ENCODE assay signal across 8 mouse cellular contexts in the genomic region with DNA sequence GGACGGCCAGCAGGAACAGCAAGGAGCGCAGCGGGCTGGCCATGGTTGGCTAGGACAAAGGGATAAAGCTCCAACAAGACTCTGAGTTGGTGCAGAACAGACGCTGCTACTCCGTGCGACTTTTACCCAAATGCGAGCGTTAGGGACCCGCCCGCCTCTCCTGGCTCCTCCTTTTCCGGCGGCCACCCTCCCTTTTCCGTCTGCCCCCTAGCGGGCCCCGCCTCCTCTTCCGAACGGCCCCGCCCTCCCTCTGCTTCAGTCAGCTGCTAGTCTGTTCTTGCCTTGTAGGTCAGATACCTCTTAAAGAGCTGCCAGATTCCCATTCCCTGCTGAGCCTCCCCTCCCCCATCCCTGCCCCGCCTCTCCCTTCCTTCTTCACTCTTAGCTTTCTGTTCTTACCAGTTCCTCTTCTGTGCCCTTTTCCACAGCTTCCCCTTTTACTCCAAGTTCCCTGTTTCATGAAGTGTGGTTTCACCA. TPM values are rescaled to one million over a fixed set of nuclear protein-coding genes. Genes with fewer than 3 reads are reported as not detected.
DNase-seq lines count a peak whose midpoint lies in the region; ATAC-seq and TF ChIP-seq lines count a peak whose summit lies in the region.

A gene (minus strand): TSS at position 358 of the 477 bp plus-strand sequence.

- H3K79me2 ChIP-seq in CH12.LX (replicated peaks; ENCODE audit: control insufficient read depth, extremely low read depth, insufficient read depth, poor library complexity, severe bottlenecking): peaks cover 16% of the 10 kb centered on the region

- ATAC-seq in forebrain, embryonic 13.5 days: peak; percentile 96
- peak; percentile 91 for ATAC-seq in liver, postnatal 0 days
- peak; percentile 95 for ATAC-seq in neural tube, embryonic 14.5 days (ENCODE audit: low read depth)

- no peaks in the 10 kb centered on the region for H3K27me3 ChIP-seq in CH12.LX (replicated peaks)
- H3K27me3 ChIP-seq in forebrain, embryonic 13.5 days: no peaks in the 10 kb centered on the region
- no peaks in the 10 kb centered on the region for H3K27me3 ChIP-seq in liver, postnatal 0 days (ENCODE audit: insufficient read depth, low read length)
- no peaks in the 10 kb centered on the region for H3K27me3 ChIP-seq in neural tube, embryonic 14.5 days (ENCODE audit: control insufficient read depth, insufficient read depth, low read length)

- peak; percentile 83 for TF ChIP-seq POLR2A in CH12.LX (IDR thresholded peaks at IDR 0.05; ENCODE audit: low read depth, low read length)

- peaks cover 15 to 58% of the 10 kb centered on the region in 2 experiments for H3K4me1 ChIP-seq in CH12.LX (ENCODE audit: control insufficient read depth in 1 of 2, insufficient read depth in 2 of 2)
- peaks cover 30% of the 10 kb centered on the region for H3K4me1 ChIP-seq in forebrain, embryonic 13.5 days
- H3K4me1 ChIP-seq in liver, postnatal 0 days (ENCODE audit: insufficient read depth): peaks cover 28% of the 10 kb centered on the region
- peaks cover 16% of the 10 kb centered on the region for H3K4me1 ChIP-seq in neural tube, embryonic 14.5 days (ENCODE audit: control insufficient read depth, insufficient read depth, low read length)

- H3K9me3 ChIP-seq in CH12.LX (replicated peaks; ENCODE audit: low read length): no peaks in the 10 kb centered on the region
- H3K9me3 ChIP-seq in forebrain, embryonic 13.5 days (replicated peaks): no peaks in the 10 kb centered on the region
- no peaks in the 10 kb centered on the region for H3K9me3 ChIP-seq in liver, postnatal 0 days (ENCODE audit: low read length)
- H3K9me3 ChIP-seq in neural tube, embryonic 14.5 days (ENCODE audit: control insufficient read depth, low read length): no peaks in the 10 kb centered on the region

- H3K36me3 ChIP-seq in CH12.LX (replicated peaks in 1 of 2; ENCODE audit: control insufficient read depth in 1 of 2, insufficient read depth in 1 of 2, low read length in 1 of 2): peaks cover 7 to 29% of the 10 kb centered on the region in 2 experiments
- peaks cover 29% of the 10 kb centered on the region for H3K36me3 ChIP-seq in forebrain, embryonic 13.5 days (ENCODE audit: poor library complexity, severe bottlenecking)
- peaks cover 14% of the 10 kb centered on the region for H3K36me3 ChIP-seq in liver, postnatal 0 days (replicated peaks; ENCODE audit: insufficient read depth, low read length)
- H3K36me3 ChIP-seq in neural tube, embryonic 14.5 days (ENCODE audit: control insufficient read depth, insufficient read depth, low read length): 0 out of 2 replicates have a peak, but pooled peaks cover 4% of the 10 kb centered on the region

- TF ChIP-seq EP300 in CH12.LX (IDR thresholded peaks at IDR 0.05; ENCODE audit: low read length): peak; percentile 31; the same call in 1 of the 2 replicates
- no peak for TF ChIP-seq EP300 in liver, postnatal 0 days (IDR thresholded peaks at IDR 0.05; ENCODE audit: low read depth)

- peak; percentile 75 for DNase-seq in CH12.LX (ENCODE audit: extremely low read depth)
- DNase-seq in c-Kit-positive CD71-positive TER-119-positive erythroid progenitor cells, embryonic 14.5 days (ENCODE audit: low spot score): peak; percentile 69
- DNase-seq in heart, postnatal 10 days: peak; percentile 96 to 97
- DNase-seq in large intestine, adult 2 months (ENCODE audit: low read depth, low spot score): peak; percentile 57
- DNase-seq in liver, postnatal 0 days: peak; percentile 93
- peak; percentile 97 for DNase-seq in testis, postnatal 10 days (ENCODE audit: low spot score)

- in situ Hi-C loops in CH12.LX (cut with MboI; ENCODE audit: low pct_ligation_motif_present, low pct_unique_long_range_greater_than_20kb, low sequenced_read_pairs): no loop called here

- intact Hi-C loops in heart, postnatal 10 days (cut with DNase I): loop anchor here (2.0 to 10.0 kb wide), 2 partner anchors 25 to 191 kb away; a partner anchor contains a TSS

- H3K4me3 ChIP-seq in CH12.LX (replicated peaks in 1 of 3; ENCODE audit: low read depth in 2 of 3, low read length in 2 of 3, poor library complexity in 1 of 3): peak within 1 kb of the TSS; percentile 86 to 98 (median 94)
- peak within 1 kb of the TSS; percentile 90 for H3K4me3 ChIP-seq in forebrain, embryonic 13.5 days
- H3K4me3 ChIP-seq in liver, postnatal 0 days (ENCODE audit: low read depth, low read length): peak within 1 kb of the TSS; percentile 87
- peak within 1 kb of the TSS; percentile 81 for H3K4me3 ChIP-seq in neural tube, embryonic 14.5 days (ENCODE audit: low read depth, low read length)

- WGBS in forebrain, embryonic 13.5 days: under 1% methylated on average over 19 of the region's 19 CpGs
- under 1% methylated on average over 19 of the region's 19 CpGs for WGBS in large intestine, adult 2 months
- 0% methylated on average over 18 of the region's 19 CpGs for WGBS in liver, postnatal 0 days (ENCODE audit: insufficient replicate concordance)
- WGBS in neural tube, embryonic 14.5 days: 1% methylated on average over 19 of the region's 19 CpGs

- H3K27ac ChIP-seq in CH12.LX (ENCODE audit: insufficient read depth, low read depth): peak within 1 kb of the TSS; percentile 59
- peak within 1 kb of the TSS; percentile 88 for H3K27ac ChIP-seq in forebrain, embryonic 13.5 days
- peak within 1 kb of the TSS; percentile 91 for H3K27ac ChIP-seq in liver, postnatal 0 days (ENCODE audit: low read depth)
- peak within 1 kb of the TSS; percentile 76 for H3K27ac ChIP-seq in neural tube, embryonic 14.5 days (ENCODE audit: low read depth, low read length)

- peak within 1 kb of the TSS; percentile 87 for H3K4me2 ChIP-seq in CH12.LX (ENCODE audit: insufficient read depth, low read depth, poor library complexity, severe bottlenecking)
- H3K4me2 ChIP-seq in forebrain, embryonic 13.5 days: peak within 1 kb of the TSS; percentile 87
- peak within 1 kb of the TSS; percentile 82 for H3K4me2 ChIP-seq in liver, postnatal 0 days (ENCODE audit: low read depth, low read length)
- H3K4me2 ChIP-seq in neural tube, embryonic 14.5 days (ENCODE audit: low read depth, low read length): peak within 1 kb of the TSS; percentile 72

- H3K9ac ChIP-seq in CH12.LX (ENCODE audit: insufficient read depth, low read depth): peak within 1 kb of the TSS; percentile 84
- H3K9ac ChIP-seq in forebrain, embryonic 13.5 days: peak within 1 kb of the TSS; percentile 89
- peak within 1 kb of the TSS; percentile 80 for H3K9ac ChIP-seq in liver, postnatal 0 days (replicated peaks)
- H3K9ac ChIP-seq in neural tube, embryonic 14.5 days (replicated peaks; ENCODE audit: low read depth, low read length): peak within 1 kb of the TSS; percentile 84

- dilution Hi-C loops in CH12.LX (cut with MboI; ENCODE audit: extremely low pct_ligation_motif_present, extremely low pct_unique_long_range_greater_than_20kb, low sequenced_read_pairs): no loop called here

- no peak for TF ChIP-seq CTCF in CH12.LX (conservative IDR thresholded peaks at IDR 0.05 in 1 of 2, IDR thresholded peaks at IDR 0.05 in 1 of 2; ENCODE audit: low read depth in 2 of 2, low read length in 2 of 2)
- peak; percentile 54 for TF ChIP-seq CTCF in liver, postnatal 0 days (IDR thresholded peaks at IDR 0.05; ENCODE audit: low read depth)

- no peak for TF ChIP-seq RAD21 in CH12.LX (IDR thresholded peaks at IDR 0.05; ENCODE audit: low read depth, low read length)

TF ChIP-seq in CH12.LX, 34 proteins besides CTCF, POLR2A, EP300 and RAD21:
- no peak for TF ChIP-seq RCOR1 (conservative IDR thresholded peaks at IDR 0.05; ENCODE audit: low read depth, low read length)
- TF ChIP-seq MEF2A (IDR thresholded peaks at IDR 0.05; ENCODE audit: borderline replicate concordance, low read depth, low read length): peak; percentile 32
- peak; percentile 46; the same call in 1 of the 2 replicates for TF ChIP-seq HCFC1 (IDR thresholded peaks at IDR 0.05; ENCODE audit: low read depth, low read length)
- no peak for TF ChIP-seq ZNF384 (IDR thresholded peaks at IDR 0.05; ENCODE audit: low read depth, low read length)
- TF ChIP-seq MAZ (IDR thresholded peaks at IDR 0.05; ENCODE audit: low read depth, low read length): 0 out of 2 replicates have a peak, but pooled peaks have one; percentile 50
- TF ChIP-seq TBP (conservative IDR thresholded peaks at IDR 0.05; ENCODE audit: low read depth, low read length): 0 out of 2 replicates have a peak, but pooled peaks have one; percentile 54
- 0 out of 2 replicates have a peak, but pooled peaks have one; percentile 15 for TF ChIP-seq IRF4 (IDR thresholded peaks at IDR 0.05; ENCODE audit: low read depth, low read length)
- TF ChIP-seq ETS1 (conservative IDR thresholded peaks at IDR 0.05; ENCODE audit: low read depth, low read length): peak; percentile 15; the same call in 1 of the 2 replicates
- peak; percentile 80 for TF ChIP-seq NELFE (IDR thresholded peaks at IDR 0.05; ENCODE audit: low read depth, low read length)
- no peak; the same call in 1 of the 2 replicates for TF ChIP-seq ELF1 (IDR thresholded peaks at IDR 0.05; ENCODE audit: low read depth, low read length)
- TF ChIP-seq ZMIZ1 (IDR thresholded peaks at IDR 0.05; ENCODE audit: low read depth, low read length): no peak
- no peak for TF ChIP-seq GABPA (IDR thresholded peaks at IDR 0.05; ENCODE audit: insufficient replicate concordance, low read depth, low read length)

RNA-seq across cellular contexts. Expression of the gene that starts here (rescaled TPM):
- total RNA-seq in CH12.LX (2012; rRNA removed): 228 and 231 TPM in 2 replicates
- 170 and 209 TPM in 2 replicates for total RNA-seq in CH12.LX (2014; rRNA removed)
- polyA plus RNA-seq in CH12.LX (2012; ENCODE audit: insufficient read length, low read depth): 139 and 156 TPM in 2 replicates
- 414 and 419 TPM in 2 replicates for polyA plus RNA-seq in forebrain, embryonic 13.5 days (2015; fragmentation: Nextera tagmentation; extraction: Ambion mirVana)
- total RNA-seq in heart, postnatal 10 days (2021): 100 to 1,000 TPM; 775 to 820 TPM
- polyA plus RNA-seq in large intestine, adult 2 months (2012; rRNA removed): 418 and 430 TPM in 2 replicates
- polyA plus RNA-seq in liver, postnatal 0 days (2015; fragmentation: Nextera tagmentation; extraction: Ambion mirVana): 296 and 313 TPM in 2 replicates
- 555 and 595 TPM in 2 replicates for polyA plus RNA-seq in neural tube, embryonic 14.5 days (2014; fragmentation: Nextera tagmentation; extraction: Ambion mirVana)

Comparison
In these comparisons a context has a peak if more than half of its experiments do, and no peak if none do; other contexts are left out.
1. Peak in every context shown above with its lines: DNase-seq, ATAC-seq, H3K4me3 ChIP-seq and H3K27ac ChIP-seq.